Mouse (Mus musculus) bone marrow, adult 2 months (tissue): Measurements from ENCODE around the gene Timm13.

ENCODE experiments used
- CTCF ChIP-seq: fragments of 200-500 bp; IDR thresholded peaks from 2 replicates; pipeline ENCODE4 v1.5.1; 2011; ENCODE audit warnings: low read length, control low read depth; ENCODE audit not compliant: control insufficient read depth, insufficient read depth
- POLR2A ChIP-seq: fragments of 200-500 bp; IDR thresholded peaks from 2 replicates; pipeline ENCODE4 v1.6.1; 2011; ENCODE audit warnings: low read depth, mild to moderate bottlenecking, control low read depth, low read length, borderline replicate concordance; ENCODE audit not compliant: control insufficient read depth

- no peak for TF ChIP-seq CTCF
- TF ChIP-seq POLR2A: no peak
These were observed 24.2 kb downstream of the Timm13 start for GRCm38 (mm10) chr10:80876594-80876993.
